Mouse (Mus musculus) forebrain, embryonic 11.5 days (tissue): ENCODE data around the gene Arg2. TPM values are rescaled to one million over a fixed set of nuclear protein-coding genes. Genes with fewer than 3 reads are reported as not detected.

Source experiments
- ATAC-seq: fragments of 200-750 bp; cut with Nextera tagmentation; replicated peaks from 2 replicates; pipeline ENCODE4 v1.8.0; 2017; ENCODE audit warnings: moderate TSS enrichment; ENCODE audit not compliant: low FRiP score
- DNase-seq: peaks from one replicate; pipeline ENCODE4 v3.0.0-alpha.2; 2017; ENCODE audit warnings: low spot score
- H3K27ac ChIP-seq: fragments of 300-500 bp; sonication (generic); 2 replicates; pipeline ENCODE4 v1.5.1; 2014; ENCODE audit warnings: low read depth, low read length
- H3K27me3 ChIP-seq: fragments of 300-500 bp; sonication (generic); 2 replicates; pipeline ENCODE4 v1.6.1; 2014; ENCODE audit warnings: mild to moderate bottlenecking, low read length, mixed read lengths; ENCODE audit not compliant: control insufficient read depth, insufficient read depth
- H3K36me3 ChIP-seq: fragments of 300-500 bp; sonication (generic); 2 replicates; pipeline ENCODE4 v1.6.1; 2014; ENCODE audit warnings: mild to moderate bottlenecking, low read length, moderate library complexity, mixed read lengths; ENCODE audit not compliant: control insufficient read depth, insufficient read depth
- H3K4me1 ChIP-seq: fragments of 300-500 bp; sonication (generic); replicated peaks from 2 replicates; pipeline ENCODE4 v1.6.1; 2014; ENCODE audit warnings: low read length, mixed read lengths; ENCODE audit not compliant: control insufficient read depth, insufficient read depth
- H3K4me2 ChIP-seq: fragments of 300-500 bp; sonication (generic); 2 replicates; pipeline ENCODE4 v1.6.1; 2014; ENCODE audit warnings: low read depth, mild to moderate bottlenecking, low read length, moderate library complexity, mixed read lengths; ENCODE audit not compliant: severe bottlenecking
- H3K4me3 ChIP-seq: fragments of 300-500 bp; sonication (generic); 2 replicates; pipeline ENCODE4 v1.5.1; 2014; ENCODE audit warnings: low read depth, low read length
- H3K9ac ChIP-seq: fragments of 300-500 bp; sonication (generic); 2 replicates; pipeline ENCODE4 v1.6.1; 2014; ENCODE audit warnings: low read length
- H3K9me3 ChIP-seq: fragments of 300-500 bp; sonication (generic); 2 replicates; pipeline ENCODE4 v1.6.1; 2016; ENCODE audit warnings: low read length, mixed read lengths; ENCODE audit not compliant: control insufficient read depth
- WGBS: fragments of 180-500 bp; shearing (Covaris S2); extraction: QIAGEN DNeasy Blood & Tissue Kit; methylation state at CpG from one replicate; pipeline ENCODE4 v1.1.7; 2014; 5-methylcytosine and 5-hydroxymethylcytosine counted together
- polyA plus RNA-seq: library from polyadenylated mRNA; unstranded; fragments of >200 nt; fragmentation: Nextera tagmentation; extraction: Ambion mirVana; gene quantifications from 2 replicates; pipeline ENCODE4 v1.2.1, GENCODE M21; 2014

Gene Arg2
- polyA plus RNA-seq, result 4.5 and 4.9 TPM in 2 replicates

GRCm38 (mm10) chr12:79130299-79131177, at the start of gene Arg2:
TSS of gene Arg2 (plus strand) at chr12:79130777.
- Histone ChIP-seq H3K36me3 (no peaks in the 10 kb centered on the region), H3K4me2 (peak within 1 kb of the TSS; percentile 88), H3K9me3 (no peaks in the 10 kb centered on the region), H3K27me3 (peaks cover 32% of the 10 kb centered on the region), H3K9ac (peak within 1 kb of the TSS; percentile 43), H3K27ac (no peak within 1 kb of the TSS), H3K4me3 (peak within 1 kb of the TSS; percentile 42), H3K4me1 (peaks cover 3% of the 10 kb centered on the region; the same call in 1 of the 2 replicates)
- WGBS, result under 1% methylated on average over 47 of the region's 47 CpGs
- ATAC-seq (peak; percentile 91), DNase-seq (peak; percentile 87)

GRCm38 (mm10) chr12:79089182-79089812, 41.3 kb upstream of the Arg2 start, which contains the start of gene Pigh:
TSS of gene Pigh (minus strand) at chr12:79089651.
- Histone ChIP-seq H3K27ac (no peak within 1 kb of the TSS), H3K9me3 (no peaks in the 10 kb centered on the region), H3K36me3 (no peaks in the 10 kb centered on the region; the same call in 1 of the 2 replicates), H3K9ac (peak within 1 kb of the TSS; percentile 91), H3K4me1 (no peaks in the 10 kb centered on the region), H3K27me3 (no peaks in the 10 kb centered on the region), H3K4me2 (peak within 1 kb of the TSS; percentile 70), H3K4me3 (peak within 1 kb of the TSS; percentile 91)
- DNase-seq (peak; percentile 92), ATAC-seq (peak; percentile 99)
- under 1% methylated on average over 47 of the region's 53 CpGs for WGBS

GRCm38 (mm10) chr12:79092569-79092968, 38.0 kb upstream of the Arg2 start:
- no peak for ATAC-seq
- no peaks in the 10 kb centered on the region for H3K4me1 ChIP-seq
- no peak overlapping the region for H3K4me2 ChIP-seq
- H3K27me3 ChIP-seq, result no peaks in the 10 kb centered on the region
- no peak for DNase-seq
- H3K27ac ChIP-seq, result no peak overlapping the region
- no peaks in the 10 kb centered on the region for H3K9me3 ChIP-seq
- 54% methylated on average over 4 of the region's 4 CpGs for WGBS
- no peak overlapping the region for H3K4me3 ChIP-seq
- H3K9ac ChIP-seq, result no peak overlapping the region
- no peaks in the 10 kb centered on the region for H3K36me3 ChIP-seq

- H3K4me1 ChIP-seq, result no peaks in the 10 kb centered on the region
- DNase-seq, result no peak
- no peaks in the 10 kb centered on the region for H3K9me3 ChIP-seq
- H3K27me3 ChIP-seq, result no peaks in the 10 kb centered on the region
- H3K9ac ChIP-seq, result no peak overlapping the region
- 73% methylated on average over 3 of the region's 3 CpGs for WGBS
- no peak overlapping the region for H3K27ac ChIP-seq
- no peak overlapping the region for H3K4me3 ChIP-seq
- no peaks in the 10 kb centered on the region for H3K36me3 ChIP-seq
- no peak overlapping the region for H3K4me2 ChIP-seq
- no peak for ATAC-seq
These were observed 33.3 kb upstream of the Arg2 start for GRCm38 (mm10) chr12:79097106-79097752.

- no peak overlapping the region for H3K4me2 ChIP-seq
- H3K9me3 ChIP-seq, result no peaks in the 10 kb centered on the region
- no peak overlapping the region for H3K9ac ChIP-seq
- H3K36me3 ChIP-seq, result no peaks in the 10 kb centered on the region
- no peak overlapping the region for H3K27ac ChIP-seq
- H3K4me3 ChIP-seq, result no peak overlapping the region
- ATAC-seq (no peak), DNase-seq (no peak)
- no peaks in the 10 kb centered on the region for H3K4me1 ChIP-seq
- H3K27me3 ChIP-seq, result no peaks in the 10 kb centered on the region
- 84% methylated on average over 3 of the region's 3 CpGs for WGBS
These were observed 26.8 kb upstream of the Arg2 start for GRCm38 (mm10) chr12:79103773-79104172.

GRCm38 (mm10) chr12:79104544-79104943, 26.0 kb upstream of the Arg2 start:
- no peak for ATAC-seq
- no peak overlapping the region for H3K27ac ChIP-seq
- no peak overlapping the region for H3K4me2 ChIP-seq
- WGBS, result 75% methylated on average over 2 of the region's 2 CpGs
- H3K36me3 ChIP-seq, result no peaks in the 10 kb centered on the region
- H3K9ac ChIP-seq, result no peak overlapping the region
- H3K27me3 ChIP-seq, result no peaks in the 10 kb centered on the region
- H3K4me1 ChIP-seq, result no peaks in the 10 kb centered on the region
- no peak overlapping the region for H3K4me3 ChIP-seq
- no peak for DNase-seq
- H3K9me3 ChIP-seq, result no peaks in the 10 kb centered on the region

- ATAC-seq, result no peak
- no peaks in the 10 kb centered on the region for H3K9me3 ChIP-seq
- no peak overlapping the region for H3K4me2 ChIP-seq
- no peak overlapping the region for H3K4me3 ChIP-seq
- DNase-seq, result no peak
- H3K27me3 ChIP-seq, result no peaks in the 10 kb centered on the region
- H3K9ac ChIP-seq, result no peak overlapping the region
- no peaks in the 10 kb centered on the region for H3K36me3 ChIP-seq
- 92% methylated on average over 5 of the region's 5 CpGs for WGBS
- no peaks in the 10 kb centered on the region for H3K4me1 ChIP-seq
- H3K27ac ChIP-seq, result no peak overlapping the region
These were observed 25.3 kb upstream of the Arg2 start for GRCm38 (mm10) chr12:79105312-79105711.

GRCm38 (mm10) chr12:79118991-79119390, 11.6 kb upstream of the Arg2 start:
- Histone ChIP-seq H3K4me2 (no peak overlapping the region), H3K9ac (no peak overlapping the region), H3K27ac (no peak overlapping the region), H3K9me3 (no peaks in the 10 kb centered on the region), H3K27me3 (no peaks in the 10 kb centered on the region), H3K36me3 (no peaks in the 10 kb centered on the region), H3K4me3 (no peak overlapping the region), H3K4me1 (no peaks in the 10 kb centered on the region)
- WGBS, result 96% methylated on average over 4 of the region's 4 CpGs
- ATAC-seq (no peak), DNase-seq (no peak)
